Mouse (Mus musculus) testis, adult 2 months (tissue): ENCODE data around the gene Bend6.

ENCODE experiments used
- CTCF ChIP-seq: fragments of 200-500 bp; IDR thresholded peaks from 2 replicates; pipeline ENCODE4 v1.5.1; 2012; ENCODE audit warnings: low read depth, mild to moderate bottlenecking, inconsistent platforms, low read length, moderate library complexity; ENCODE audit not compliant: control insufficient read depth, insufficient read depth, insufficient replicate concordance
- POLR2A ChIP-seq: fragments of 200-500 bp; IDR thresholded peaks from 2 replicates; pipeline ENCODE4 v1.6.1; 2012; ENCODE audit warnings: low read depth, mild to moderate bottlenecking, inconsistent platforms, low read length, moderate library complexity; ENCODE audit not compliant: control insufficient read depth

- TF ChIP-seq CTCF (no peak), POLR2A (no peak)
Observed at GRCm38 (mm10) chr1:33911589-33911988, 4.0 kb upstream of the Bend6 start.
